Mouse (Mus musculus): ENCODE measurements at regions not wholly inside any gene's neighbourhood (a gene's known extent, or its start where the extent isn't known, plus 50 kb on each side); places are given as distances from the start of the nearest gene placed in this dataset.

GRCm38 (mm10) chr14:64511300-64511699 is 407.2 kb downstream of the Prss52 start:
- Histone ChIP-seq H3K27me3 (replicated peaks; ENCODE audit: control insufficient read depth, insufficient read depth, low read length) (no peaks in the 10 kb centered on the region), H3K4me2 (no peak overlapping the region), H3K36me3 (ENCODE audit: control insufficient read depth, insufficient read depth, low read length) (no peaks in the 10 kb centered on the region), H3K4me3 (ENCODE audit: low read depth, low read length) (no peak overlapping the region), H3K4me1 (replicated peaks; ENCODE audit: control insufficient read depth, insufficient read depth, low read length) (no peaks in the 10 kb centered on the region), H3K9me3 (ENCODE audit: control insufficient read depth, low read length) (no peaks in the 10 kb centered on the region), H3K27ac (ENCODE audit: low read depth, low read length) (no peak overlapping the region), H3K9ac (ENCODE audit: low read depth, low read length) (no peak overlapping the region)
- 90% methylated on average over 7 of the region's 7 CpGs for WGBS
- no peak for ATAC-seq (replicated peaks; ENCODE audit: low FRiP score)
- DNase-seq (ENCODE audit: low spot score): no peak

- H3K4me1 ChIP-seq (replicated peaks; ENCODE audit: control insufficient read depth, insufficient read depth, low read length): no peaks in the 10 kb centered on the region; the same call in 1 of the 2 replicates
- DNase-seq (ENCODE audit: low spot score) (no peak), ATAC-seq (replicated peaks; ENCODE audit: low FRiP score) (no peak)
These were observed 408.6 kb downstream of the Prss52 start for GRCm38 (mm10) chr14:64512726-64513125.

GRCm38 (mm10) chr14:64517584-64518195 is 413.6 kb downstream of the Prss52 start:
- H3K9me3 ChIP-seq (ENCODE audit: control insufficient read depth, low read length): no peaks in the 10 kb centered on the region
- no peak overlapping the region for H3K4me2 ChIP-seq
- no peak overlapping the region for H3K9ac ChIP-seq (ENCODE audit: low read depth, low read length)
- no peak overlapping the region for H3K27ac ChIP-seq (ENCODE audit: low read depth, low read length)
- DNase-seq (ENCODE audit: low spot score): no peak
- WGBS: 46% methylated on average over 7 of the region's 7 CpGs
- H3K27me3 ChIP-seq (replicated peaks; ENCODE audit: control insufficient read depth, insufficient read depth, low read length): no peaks in the 10 kb centered on the region
- no peak overlapping the region for H3K4me3 ChIP-seq (ENCODE audit: low read depth, low read length)
- no peaks in the 10 kb centered on the region; the same call in 1 of the 2 replicates for H3K4me1 ChIP-seq (replicated peaks; ENCODE audit: control insufficient read depth, insufficient read depth, low read length)
- ATAC-seq (replicated peaks; ENCODE audit: low FRiP score): no peak
- H3K36me3 ChIP-seq (ENCODE audit: control insufficient read depth, insufficient read depth, low read length): no peaks in the 10 kb centered on the region

More at GRCm38 (mm10) chr14:64512726-64513125, 408.6 kb downstream of the Prss52 start:
- Histone ChIP-seq H3K27ac (ENCODE audit: low read depth, low read length) (no peak overlapping the region), H3K4me2 (no peak overlapping the region), H3K27me3 (replicated peaks; ENCODE audit: control insufficient read depth, insufficient read depth, low read length) (no peaks in the 10 kb centered on the region), H3K36me3 (ENCODE audit: control insufficient read depth, insufficient read depth, low read length) (no peaks in the 10 kb centered on the region), H3K9me3 (ENCODE audit: control insufficient read depth, low read length) (no peaks in the 10 kb centered on the region), H3K4me3 (ENCODE audit: low read depth, low read length) (no peak overlapping the region), H3K9ac (ENCODE audit: low read depth, low read length) (no peak overlapping the region)
- WGBS: 69% methylated on average over 7 of the region's 7 CpGs

- no peaks in the 10 kb centered on the region for H3K36me3 ChIP-seq (ENCODE audit: control insufficient read depth, insufficient read depth, low read length)
- H3K4me2 ChIP-seq: no peak overlapping the region
- no peaks in the 10 kb centered on the region for H3K4me1 ChIP-seq (replicated peaks; ENCODE audit: control insufficient read depth, insufficient read depth, low read length)
- no peaks in the 10 kb centered on the region for H3K27me3 ChIP-seq (replicated peaks; ENCODE audit: control insufficient read depth, insufficient read depth, low read length)
- no peak for ATAC-seq (replicated peaks; ENCODE audit: low FRiP score)
- H3K27ac ChIP-seq (ENCODE audit: low read depth, low read length): no peak overlapping the region
- DNase-seq (ENCODE audit: low spot score): no peak
- no peak overlapping the region for H3K9ac ChIP-seq (ENCODE audit: low read depth, low read length)
- WGBS: 51% methylated on average over 8 of the region's 8 CpGs
- no peak overlapping the region for H3K4me3 ChIP-seq (ENCODE audit: low read depth, low read length)
- no peaks in the 10 kb centered on the region for H3K9me3 ChIP-seq (ENCODE audit: control insufficient read depth, low read length)
These were observed 420.6 kb downstream of the Prss52 start for GRCm38 (mm10) chr14:64524641-64525040.

- Histone ChIP-seq H3K36me3 (ENCODE audit: control insufficient read depth, insufficient read depth, low read length) (no peaks in the 10 kb centered on the region), H3K4me1 (replicated peaks; ENCODE audit: control insufficient read depth, insufficient read depth, low read length) (no peaks in the 10 kb centered on the region), H3K27me3 (replicated peaks; ENCODE audit: control insufficient read depth, insufficient read depth, low read length) (no peaks in the 10 kb centered on the region), H3K27ac (ENCODE audit: low read depth, low read length) (no peak overlapping the region), H3K9ac (ENCODE audit: low read depth, low read length) (no peak overlapping the region), H3K4me2 (no peak overlapping the region), H3K9me3 (ENCODE audit: control insufficient read depth, low read length) (no peaks in the 10 kb centered on the region), H3K4me3 (ENCODE audit: low read depth, low read length) (no peak overlapping the region)
- no peak for DNase-seq (ENCODE audit: low spot score)
- 66% methylated on average over 10 of the region's 10 CpGs for WGBS
- no peak for ATAC-seq (replicated peaks; ENCODE audit: low FRiP score)
These were observed 421.4 kb downstream of the Prss52 start for GRCm38 (mm10) chr14:64525302-64526078.

- Histone ChIP-seq H3K9ac (ENCODE audit: low read depth, low read length) (no peak overlapping the region), H3K4me1 (replicated peaks; ENCODE audit: control insufficient read depth, insufficient read depth, low read length) (no peaks in the 10 kb centered on the region), H3K36me3 (ENCODE audit: control insufficient read depth, insufficient read depth, low read length) (no peaks in the 10 kb centered on the region), H3K27me3 (replicated peaks; ENCODE audit: control insufficient read depth, insufficient read depth, low read length) (no peaks in the 10 kb centered on the region), H3K4me3 (ENCODE audit: low read depth, low read length) (no peak overlapping the region), H3K9me3 (ENCODE audit: control insufficient read depth, low read length) (no peaks in the 10 kb centered on the region), H3K4me2 (no peak overlapping the region), H3K27ac (ENCODE audit: low read depth, low read length) (no peak overlapping the region)
- WGBS: 36% methylated on average over 3 of the region's 3 CpGs
- ATAC-seq (replicated peaks; ENCODE audit: low FRiP score): no peak
- DNase-seq (ENCODE audit: low spot score): no peak
These were observed 426.5 kb downstream of the Prss52 start for GRCm38 (mm10) chr14:64530541-64530940.

- ATAC-seq (replicated peaks; ENCODE audit: low FRiP score): no peak
- Histone ChIP-seq H3K27me3 (replicated peaks; ENCODE audit: control insufficient read depth, insufficient read depth, low read length) (no peaks in the 10 kb centered on the region), H3K4me3 (ENCODE audit: low read depth, low read length) (no peak overlapping the region), H3K9ac (ENCODE audit: low read depth, low read length) (no peak overlapping the region), H3K27ac (ENCODE audit: low read depth, low read length) (no peak overlapping the region), H3K9me3 (ENCODE audit: control insufficient read depth, low read length) (no peaks in the 10 kb centered on the region), H3K36me3 (ENCODE audit: control insufficient read depth, insufficient read depth, low read length) (no peaks in the 10 kb centered on the region), H3K4me2 (no peak overlapping the region), H3K4me1 (replicated peaks; ENCODE audit: control insufficient read depth, insufficient read depth, low read length) (no peaks in the 10 kb centered on the region)
- WGBS: 47% methylated on average over 7 of the region's 7 CpGs
- no peak for DNase-seq (ENCODE audit: low spot score)
These were observed 427.3 kb downstream of the Prss52 start for GRCm38 (mm10) chr14:64531221-64531949.

- Histone ChIP-seq H3K36me3 (ENCODE audit: control insufficient read depth, insufficient read depth, low read length) (no peaks in the 10 kb centered on the region), H3K9ac (ENCODE audit: low read depth, low read length) (no peak overlapping the region), H3K27me3 (replicated peaks; ENCODE audit: control insufficient read depth, insufficient read depth, low read length) (no peaks in the 10 kb centered on the region), H3K4me1 (replicated peaks; ENCODE audit: control insufficient read depth, insufficient read depth, low read length) (no peaks in the 10 kb centered on the region), H3K27ac (ENCODE audit: low read depth, low read length) (no peak overlapping the region), H3K4me3 (ENCODE audit: low read depth, low read length) (no peak overlapping the region), H3K4me2 (no peak overlapping the region), H3K9me3 (ENCODE audit: control insufficient read depth, low read length) (no peaks in the 10 kb centered on the region)
- ATAC-seq (replicated peaks; ENCODE audit: low FRiP score) (no peak), DNase-seq (ENCODE audit: low spot score) (no peak)
- 84% methylated on average over 5 of the region's 5 CpGs for WGBS
These were observed 428.3 kb downstream of the Prss52 start for GRCm38 (mm10) chr14:64532351-64532750.
